Mouse (Mus musculus): ENCODE results near the gene Ppcs. TPM values are rescaled to one million over a fixed set of nuclear protein-coding genes. Genes with fewer than 3 reads are reported as not detected.

Gene Ppcs
- polyA plus RNA-seq (2012; rRNA removed; ENCODE audit: low replicate concordance) = 26.5 and 33.8 TPM in 2 replicates

DNA sequence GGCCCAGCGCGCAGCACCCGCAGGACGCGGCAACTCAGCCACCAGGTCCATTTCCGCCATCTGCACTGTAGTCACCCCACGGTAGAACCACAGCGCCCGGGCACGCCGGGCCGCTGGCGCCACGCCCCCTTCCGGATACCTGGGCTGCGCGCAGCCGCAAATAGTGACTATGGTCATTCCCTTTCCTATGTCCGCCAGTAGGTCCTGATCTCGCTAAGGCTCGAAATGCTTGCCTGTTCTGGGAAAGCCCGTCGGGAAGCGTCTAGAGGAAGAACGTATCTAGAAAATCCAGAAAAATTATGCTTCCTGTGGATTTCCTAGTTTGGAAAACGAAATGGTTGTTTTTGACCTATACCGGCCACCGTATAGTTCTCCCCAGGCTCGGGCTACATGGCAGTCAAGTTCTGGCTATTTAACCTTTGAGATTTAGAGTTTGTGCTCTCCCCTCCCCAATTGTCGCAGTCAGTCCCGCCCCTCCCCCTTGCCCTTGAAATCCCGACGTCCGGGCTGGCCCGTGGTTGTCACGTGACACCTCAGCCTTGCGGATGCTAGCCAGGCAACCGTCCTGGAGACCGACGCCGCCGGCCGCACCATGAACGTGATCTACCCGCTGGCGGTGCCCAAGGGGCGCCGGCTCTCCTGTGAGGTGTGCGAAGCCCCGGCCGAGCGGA is at the start of gene Ppcs, which contains the start of gene Zmynd12:
TSS of gene Ppcs (minus strand) at position 127 of the 671 bp plus-strand sequence.
TSS of gene Zmynd12 (plus strand) at position 521 of the 671 bp plus-strand sequence.

GRCm38 (mm10) chr4:119415072-119415753 is 7.0 kb downstream of the Ppcs start, which contains the start of gene Ccdc30:
Gene Ccdc30 (minus strand): TSS chr4:119415521.

Other genes with a start within 250 kb of the Ppcs start
- 5.6 and 7.2 TPM in 2 replicates for gene Zfp691, start 248.2 kb downstream of the Ppcs start, polyA plus RNA-seq (2012; rRNA removed; ENCODE audit: low replicate concordance)
- gene Ermap, start 232.4 kb downstream of the Ppcs start, polyA plus RNA-seq (2012; rRNA removed; ENCODE audit: low replicate concordance) = 0.02 and 0.12 TPM in 2 replicates
- gene Svbp, start 227.1 kb downstream of the Ppcs start, polyA plus RNA-seq (2012; rRNA removed; ENCODE audit: low replicate concordance) = 20.5 and 21.5 TPM in 2 replicates
- not detected in 2 replicates for gene Tmem269, start 204.2 kb downstream of the Ppcs start, polyA plus RNA-seq (2012; rRNA removed; ENCODE audit: low replicate concordance)
- gene AU022252, start 189.7 kb downstream of the Ppcs start, polyA plus RNA-seq (2012; rRNA removed; ENCODE audit: low replicate concordance) = 1.1 and 1.8 TPM in 2 replicates
- 5.7 and 8.0 TPM in 2 replicates for gene P3h1, start 189.5 kb downstream of the Ppcs start, polyA plus RNA-seq (2012; rRNA removed; ENCODE audit: low replicate concordance)
- gene Cldn19, start 167.0 kb downstream of the Ppcs start, polyA plus RNA-seq (2012; rRNA removed; ENCODE audit: low replicate concordance) = not detected in 2 replicates
- gene Ybx1, start 127.8 kb downstream of the Ppcs start, polyA plus RNA-seq (2012; rRNA removed; ENCODE audit: low replicate concordance) = 178 and 223 TPM in 2 replicates
- gene Ppih, start 101.9 kb downstream of the Ppcs start, polyA plus RNA-seq (2012; rRNA removed; ENCODE audit: low replicate concordance) = 2.6 and 4.2 TPM in 2 replicates
- gene Ccdc30, start 6.9 kb downstream of the Ppcs start, polyA plus RNA-seq (2012; rRNA removed; ENCODE audit: low replicate concordance) = 0.14 TPM in 1 of 2 replicates, not detected in the other
- gene Zmynd12, start 394 bp upstream of the Ppcs start, polyA plus RNA-seq (2012; rRNA removed; ENCODE audit: low replicate concordance) = 0.18 and 0.74 TPM in 2 replicates
- gene Rimkla, start 70.2 kb upstream of the Ppcs start, polyA plus RNA-seq (2012; rRNA removed; ENCODE audit: low replicate concordance) = 0.13 and 0.36 TPM in 2 replicates
- gene Foxj3, start 114.6 kb upstream of the Ppcs start, polyA plus RNA-seq (2012; rRNA removed; ENCODE audit: low replicate concordance) = 8.0 and 8.8 TPM in 2 replicates
- 5.2 and 6.5 TPM in 2 replicates for gene Frg2f1, start 117.1 kb upstream of the Ppcs start, polyA plus RNA-seq (2012; rRNA removed; ENCODE audit: low replicate concordance)
- 93.3 and 932 TPM in 2 replicates for gene Guca2a, start 215.3 kb upstream of the Ppcs start, polyA plus RNA-seq (2012; rRNA removed; ENCODE audit: low replicate concordance)
- gene Guca2b, start 236.5 kb upstream of the Ppcs start, polyA plus RNA-seq (2012; rRNA removed; ENCODE audit: low replicate concordance) = 283 and 2,695 TPM in 2 replicates

All from duodenum, adult 2 months (tissue).